Mouse (Mus musculus): ENCODE data around the gene Cpsf4l. TPM values are rescaled to one million over a fixed set of nuclear protein-coding genes. Genes with fewer than 3 reads are reported as not detected.

The Cpsf4l gene
- total and polyA plus RNA-seq, 3 experiments, result 0.13 to 0.43 TPM; not detected in 1

DNA sequence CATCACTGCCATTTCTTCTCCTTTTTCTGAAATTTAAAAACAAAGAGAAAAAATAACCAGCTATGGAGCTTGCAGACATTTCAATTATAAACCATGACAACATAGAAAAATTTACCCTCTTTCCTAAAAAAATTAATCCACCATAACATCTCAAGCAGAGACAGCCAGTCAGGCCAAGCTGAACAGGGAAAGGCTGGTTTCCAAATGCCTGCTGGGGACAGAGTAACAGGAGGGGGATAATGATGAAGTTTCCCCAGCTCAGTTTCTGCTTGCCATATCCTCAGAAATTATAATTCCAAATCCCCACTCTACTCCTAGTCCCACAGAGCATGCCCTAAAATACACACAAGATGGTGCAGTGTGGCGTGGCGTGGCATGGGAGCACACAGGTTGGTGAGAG is 32.4 kb downstream of the Cpsf4l start:
- Histone ChIP-seq H3K9ac (ENCODE audit: insufficient read depth, low read depth) (no peak overlapping the region), H3K9me3 (replicated peaks; ENCODE audit: low read length) (no peaks in the 10 kb centered on the region), H3K4me1 (ENCODE audit: control insufficient read depth in 1 of 2, insufficient read depth in 2 of 2) (peaks cover 16 to 58% of the 10 kb centered on the region in 2 experiments), H3K79me2 (replicated peaks; ENCODE audit: control insufficient read depth, extremely low read depth, insufficient read depth, poor library complexity, severe bottlenecking) (peaks cover 85% of the 10 kb centered on the region), H3K27me3 (replicated peaks) (no peaks in the 10 kb centered on the region), H3K36me3 (replicated peaks in 1 of 2; ENCODE audit: control insufficient read depth in 1 of 2, insufficient read depth in 1 of 2, low read length in 1 of 2) (peaks cover 25 to 75% of the 10 kb centered on the region in 2 experiments), H3K27ac (ENCODE audit: insufficient read depth, low read depth) (peak overlapping the region; percentile 27), H3K4me3 (replicated peaks in 1 of 3; ENCODE audit: low read depth in 2 of 3, low read length in 2 of 3, poor library complexity in 1 of 3) (no peak overlapping the region), H3K4me2 (ENCODE audit: insufficient read depth, low read depth, poor library complexity, severe bottlenecking) (no peak overlapping the region)
- TF ChIP-seq HCFC1 (IDR thresholded peaks at IDR 0.05; ENCODE audit: low read depth, low read length), result no peak
- no peak for TF ChIP-seq JUND (conservative IDR thresholded peaks at IDR 0.05; ENCODE audit: low read depth, low read length)
- TF ChIP-seq ZNF384 (IDR thresholded peaks at IDR 0.05; ENCODE audit: low read depth, low read length), result no peak
- TF ChIP-seq NRF1 (IDR thresholded peaks at IDR 0.05; ENCODE audit: low read depth, low read length), result no peak
- no peak for TF ChIP-seq CTCF (conservative IDR thresholded peaks at IDR 0.05 in 1 of 2, IDR thresholded peaks at IDR 0.05 in 1 of 2; ENCODE audit: low read depth in 2 of 2, low read length in 2 of 2)
- no peak for TF ChIP-seq RAD21 (IDR thresholded peaks at IDR 0.05; ENCODE audit: low read depth, low read length)
- no peak for TF ChIP-seq USF1 (IDR thresholded peaks at IDR 0.05; ENCODE audit: low read depth, low read length)
- in situ Hi-C loops (cut with MboI; ENCODE audit: low pct_ligation_motif_present, low pct_unique_long_range_greater_than_20kb, low sequenced_read_pairs), result no loop called here
- dilution Hi-C loops (cut with MboI; ENCODE audit: extremely low pct_ligation_motif_present, extremely low pct_unique_long_range_greater_than_20kb, low sequenced_read_pairs), result no loop called here
- DNase-seq (ENCODE audit: extremely low read depth), result no peak

- peaks cover 86% of the 10 kb centered on the region for H3K79me2 ChIP-seq (replicated peaks; ENCODE audit: control insufficient read depth, extremely low read depth, insufficient read depth, poor library complexity, severe bottlenecking)
- peaks cover 26 to 79% of the 10 kb centered on the region in 2 experiments for H3K36me3 ChIP-seq (replicated peaks in 1 of 2; ENCODE audit: control insufficient read depth in 1 of 2, insufficient read depth in 1 of 2, low read length in 1 of 2)
- no peak overlapping the region for H3K4me2 ChIP-seq (ENCODE audit: insufficient read depth, low read depth, poor library complexity, severe bottlenecking)
- no peak overlapping the region for H3K9ac ChIP-seq (ENCODE audit: insufficient read depth, low read depth)
- dilution Hi-C loops (cut with MboI; ENCODE audit: extremely low pct_ligation_motif_present, extremely low pct_unique_long_range_greater_than_20kb, low sequenced_read_pairs), result no loop called here
- peak; percentile 60 for DNase-seq (ENCODE audit: extremely low read depth)
- H3K9me3 ChIP-seq (replicated peaks; ENCODE audit: low read length), result no peaks in the 10 kb centered on the region
- peaks cover 16 to 53% of the 10 kb centered on the region in 2 experiments for H3K4me1 ChIP-seq (ENCODE audit: control insufficient read depth in 1 of 2, insufficient read depth in 2 of 2)
- no peak overlapping the region for H3K4me3 ChIP-seq (replicated peaks in 1 of 3; ENCODE audit: low read depth in 2 of 3, low read length in 2 of 3, poor library complexity in 1 of 3)
- H3K27ac ChIP-seq (ENCODE audit: insufficient read depth, low read depth), result peak overlapping the region; percentile 13; the same call in 1 of the 2 replicates
- in situ Hi-C loops (cut with MboI; ENCODE audit: low pct_ligation_motif_present, low pct_unique_long_range_greater_than_20kb, low sequenced_read_pairs), result no loop called here
- H3K27me3 ChIP-seq (replicated peaks), result no peaks in the 10 kb centered on the region
- TF ChIP-seq E2F4 (IDR thresholded peaks at IDR 0.05; ENCODE audit: insufficient replicate concordance, low read depth, low read length), result no peak
- no peak for TF ChIP-seq NRF1 (IDR thresholded peaks at IDR 0.05; ENCODE audit: low read depth, low read length)
- peak; percentile 44 for TF ChIP-seq JUN (IDR thresholded peaks at IDR 0.05; ENCODE audit: insufficient read depth, low read depth, low read length)
- no peak for TF ChIP-seq PAX5 (IDR thresholded peaks at IDR 0.05; ENCODE audit: low read length)
- TF ChIP-seq JUND (conservative IDR thresholded peaks at IDR 0.05; ENCODE audit: low read depth, low read length), result peak; percentile 68; the same call in 1 of the 2 replicates
- 0 out of 2 replicates have a peak, but pooled peaks have one; percentile 31 for TF ChIP-seq TCF12 (IDR thresholded peaks at IDR 0.05; ENCODE audit: low read depth, low read length)
- TF ChIP-seq MXI1 (IDR thresholded peaks at IDR 0.05; ENCODE audit: low read depth, low read length), result 0 out of 2 replicates have a peak, but pooled peaks have one; percentile 41
- TF ChIP-seq USF2 (conservative IDR thresholded peaks at IDR 0.05; ENCODE audit: low read depth, low read length), result no peak
- TF ChIP-seq GABPA (IDR thresholded peaks at IDR 0.05; ENCODE audit: insufficient replicate concordance, low read depth, low read length), result no peak
- TF ChIP-seq IRF4 (IDR thresholded peaks at IDR 0.05; ENCODE audit: low read depth, low read length), result peak; percentile 91
- TF ChIP-seq MAZ (IDR thresholded peaks at IDR 0.05; ENCODE audit: low read depth, low read length), result no peak
- TF ChIP-seq KAT2A (IDR thresholded peaks at IDR 0.05; ENCODE audit: insufficient replicate concordance, low read length), result no peak
- no peak for TF ChIP-seq SMC3 (IDR thresholded peaks at IDR 0.05; ENCODE audit: low read depth, low read length)
- TF ChIP-seq CTCF (conservative IDR thresholded peaks at IDR 0.05 in 1 of 2, IDR thresholded peaks at IDR 0.05 in 1 of 2; ENCODE audit: low read depth in 2 of 2, low read length in 2 of 2), result no peak
- TF ChIP-seq RCOR1 (conservative IDR thresholded peaks at IDR 0.05; ENCODE audit: low read depth, low read length), result 0 out of 2 replicates have a peak, but pooled peaks have one; percentile 43
- no peak for TF ChIP-seq ELF1 (IDR thresholded peaks at IDR 0.05; ENCODE audit: low read depth, low read length)
- peak; percentile 75 for TF ChIP-seq SIN3A (IDR thresholded peaks at IDR 0.05; ENCODE audit: low read length)
- no peak for TF ChIP-seq HCFC1 (IDR thresholded peaks at IDR 0.05; ENCODE audit: low read depth, low read length)
- no peak for TF ChIP-seq RAD21 (IDR thresholded peaks at IDR 0.05; ENCODE audit: low read depth, low read length)
- no peak for TF ChIP-seq POLR2AphosphoS2 (IDR thresholded peaks at IDR 0.05; ENCODE audit: low read depth, low read length)
- TF ChIP-seq ETS1 (conservative IDR thresholded peaks at IDR 0.05; ENCODE audit: low read depth, low read length), result no peak; the same call in 1 of the 2 replicates
- TF ChIP-seq USF1 (IDR thresholded peaks at IDR 0.05; ENCODE audit: low read depth, low read length), result no peak
- no peak for TF ChIP-seq ZMIZ1 (IDR thresholded peaks at IDR 0.05; ENCODE audit: low read depth, low read length)
- 0 out of 2 replicates have a peak, but pooled peaks have one; percentile 17 for TF ChIP-seq NELFE (IDR thresholded peaks at IDR 0.05; ENCODE audit: low read depth, low read length)
- peak; percentile 49 for TF ChIP-seq BHLHE40 (IDR thresholded peaks at IDR 0.05; ENCODE audit: low read depth, low read length)
- no peak for TF ChIP-seq ZNF384 (IDR thresholded peaks at IDR 0.05; ENCODE audit: low read depth, low read length)
- no peak for TF ChIP-seq TBP (conservative IDR thresholded peaks at IDR 0.05; ENCODE audit: low read depth, low read length)
- TF ChIP-seq UBTF (IDR thresholded peaks at IDR 0.05; ENCODE audit: low read depth, low read length), result no peak
- TF ChIP-seq MAFK (IDR thresholded peaks at IDR 0.05; ENCODE audit: insufficient replicate concordance, low read length), result no peak
- peak; percentile 54; the same call in 1 of the 2 replicates for TF ChIP-seq MYC (IDR thresholded peaks at IDR 0.05; ENCODE audit: low read depth, low read length)
Observed at GRCm38 (mm10) chr11:113676847-113677246, 33.0 kb downstream of the Cpsf4l start.

Measured in CH12.LX (cell line).